Mouse (Mus musculus): ENCODE measurements around the gene Gnb5. TPM values are rescaled to one million over a fixed set of nuclear protein-coding genes. Genes with fewer than 3 reads are reported as not detected.

Gene Gnb5
- polyA plus RNA-seq (2015; fragmentation: Nextera tagmentation; extraction: Ambion mirVana) = 24.6 TPM in 2 replicates

DNA sequence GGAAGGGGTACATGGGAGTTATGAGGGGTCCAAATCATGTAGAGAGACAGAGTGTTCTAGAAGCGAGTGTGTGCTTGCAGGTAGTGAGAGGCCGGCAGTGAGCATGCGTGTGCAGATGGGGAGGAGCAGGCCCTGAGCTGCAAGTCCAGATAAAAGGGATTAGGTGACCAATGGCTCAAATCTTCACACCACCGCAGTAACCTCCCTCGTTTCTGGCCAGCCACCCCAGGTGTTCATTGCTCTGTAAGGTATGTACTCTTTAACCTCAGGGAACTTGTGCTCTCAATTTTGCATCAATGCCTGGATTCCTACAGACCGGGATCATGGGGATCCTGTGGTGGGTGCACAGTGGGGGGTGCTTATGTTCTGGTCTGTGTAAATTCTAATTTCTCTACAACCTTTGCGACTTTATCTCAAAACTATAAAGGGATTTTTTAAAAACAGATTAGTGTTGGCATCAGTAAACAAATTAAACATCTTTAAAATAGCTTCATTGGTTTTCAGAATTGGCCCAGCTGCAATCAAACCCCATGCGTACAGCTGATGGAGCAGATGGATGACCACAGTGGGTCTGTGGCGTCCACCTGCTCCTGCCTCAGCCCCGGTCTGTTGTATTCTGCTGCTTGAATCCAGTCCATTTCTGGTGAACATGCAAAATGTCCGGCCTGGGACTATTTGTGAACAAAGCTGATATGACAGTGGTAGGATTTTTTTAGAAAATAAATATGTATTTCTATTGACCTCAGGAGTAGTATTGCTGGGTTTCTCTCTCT, at the start of gene Gnb5:
Gnb5 (plus strand) TSS at position 163 of the 773 bp plus-strand sequence.
- WGBS = 72% methylated on average over 11 of the region's 11 CpGs
- H3K27ac ChIP-seq = no peak within 1 kb of the TSS
- no peaks in the 10 kb centered on the region for H3K36me3 ChIP-seq

GRCm38 (mm10) chr9:75258792-75259191, 47.3 kb upstream of the Gnb5 start:
- ATAC-seq (ENCODE audit: insufficient number of reproducible peaks, low FRiP score, low TSS enrichment, low read depth) = no peak
- no peaks in the 10 kb centered on the region for H3K27me3 ChIP-seq
- no peak overlapping the region for H3K4me3 ChIP-seq
- H3K36me3 ChIP-seq = no peaks in the 10 kb centered on the region
- peaks cover 11% of the 10 kb centered on the region for H3K4me1 ChIP-seq
- H3K27ac ChIP-seq = no peak overlapping the region
- no peaks in the 10 kb centered on the region for H3K9me3 ChIP-seq
- H3K4me2 ChIP-seq = no peak overlapping the region
- no peak overlapping the region for H3K9ac ChIP-seq
- 61% methylated on average over 4 of the region's 4 CpGs for WGBS

More for the DNA sequence above, at the start of gene Gnb5:
- Histone ChIP-seq H3K27me3 (0 out of 2 replicates have a peak, but pooled peaks cover 2% of the 10 kb centered on the region), H3K9ac (no peak within 1 kb of the TSS), H3K4me3 (no peak within 1 kb of the TSS), H3K4me2 (no peak within 1 kb of the TSS), H3K4me1 (no peaks in the 10 kb centered on the region), H3K9me3 (no peaks in the 10 kb centered on the region)
- no peak for ATAC-seq (ENCODE audit: insufficient number of reproducible peaks, low FRiP score, low TSS enrichment, low read depth)

DNA sequence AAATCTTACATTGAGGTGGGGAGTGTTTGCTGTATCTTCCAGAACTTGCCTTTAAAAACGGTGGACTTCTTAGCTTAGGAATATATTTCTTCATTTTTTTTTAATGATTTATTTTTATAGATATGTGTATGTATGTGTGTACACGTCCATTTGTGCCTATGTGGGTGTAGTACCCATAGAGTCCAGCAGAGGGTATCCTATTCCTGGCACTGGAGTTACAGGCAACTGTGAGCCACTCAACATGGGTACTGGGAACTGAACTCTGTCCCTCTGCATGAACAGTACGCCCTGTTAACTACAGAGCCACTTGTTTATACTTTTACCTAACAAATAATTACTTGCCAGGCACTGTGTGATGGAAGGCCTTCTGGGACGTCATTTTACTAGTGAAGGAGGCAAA, 46.4 kb upstream of the Gnb5 start:
- no peak for ATAC-seq (ENCODE audit: insufficient number of reproducible peaks, low FRiP score, low TSS enrichment, low read depth)
- WGBS = 84% methylated on average over 4 of the region's 4 CpGs
- Histone ChIP-seq H3K9me3 (no peaks in the 10 kb centered on the region), H3K36me3 (no peaks in the 10 kb centered on the region), H3K9ac (no peak overlapping the region), H3K27me3 (no peaks in the 10 kb centered on the region), H3K4me1 (peaks cover 7% of the 10 kb centered on the region), H3K4me2 (no peak overlapping the region), H3K27ac (no peak overlapping the region), H3K4me3 (no peak overlapping the region)

- no peak for ATAC-seq (ENCODE audit: insufficient number of reproducible peaks, low FRiP score, low TSS enrichment, low read depth)
- H3K9ac ChIP-seq = no peak overlapping the region
- H3K4me1 ChIP-seq = peaks cover 7% of the 10 kb centered on the region
- WGBS = 20% methylated on average over 8 of the region's 8 CpGs
- no peak overlapping the region for H3K27ac ChIP-seq
- H3K27me3 ChIP-seq = no peaks in the 10 kb centered on the region
- H3K4me3 ChIP-seq = no peak overlapping the region
- H3K4me2 ChIP-seq = no peak overlapping the region
- H3K9me3 ChIP-seq = no peaks in the 10 kb centered on the region
- H3K36me3 ChIP-seq = no peaks in the 10 kb centered on the region
Observed at GRCm38 (mm10) chr9:75261332-75261872, 44.7 kb upstream of the Gnb5 start.

DNA sequence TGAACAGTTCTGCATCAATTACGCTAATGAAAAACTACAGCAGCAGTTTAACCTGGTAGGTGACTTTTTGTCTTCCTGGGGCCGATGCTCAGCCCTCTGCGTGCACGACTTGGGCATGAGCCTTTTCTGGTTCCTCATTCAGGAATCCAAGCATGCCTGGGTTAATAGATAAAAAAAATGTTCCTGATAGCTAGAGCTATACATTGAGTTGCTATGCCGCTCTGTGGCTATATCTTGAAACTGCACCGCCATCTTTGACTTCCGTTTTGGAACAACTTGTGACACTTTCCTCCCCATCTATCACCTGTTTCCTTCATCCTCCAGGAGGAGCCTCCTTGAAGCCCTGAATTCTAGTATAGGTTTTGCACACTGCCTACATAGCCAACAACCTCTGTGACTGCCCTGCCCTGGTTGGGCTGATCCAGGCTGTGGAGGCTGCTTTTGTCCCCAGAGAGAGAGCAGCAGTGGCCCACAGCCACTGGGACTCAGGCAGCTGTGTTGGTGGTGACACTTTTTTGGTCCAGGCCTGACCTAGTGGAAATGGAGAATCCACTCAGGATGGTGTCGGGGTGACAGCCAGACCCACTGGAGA, 43.8 kb upstream of the Gnb5 start:
- Histone ChIP-seq H3K4me2 (no peak overlapping the region), H3K9ac (no peak overlapping the region), H3K27me3 (no peaks in the 10 kb centered on the region), H3K27ac (no peak overlapping the region), H3K36me3 (no peaks in the 10 kb centered on the region), H3K9me3 (no peaks in the 10 kb centered on the region), H3K4me1 (peaks cover 7% of the 10 kb centered on the region), H3K4me3 (no peak overlapping the region)
- 71% methylated on average over 8 of the region's 8 CpGs for WGBS
- ATAC-seq (ENCODE audit: insufficient number of reproducible peaks, low FRiP score, low TSS enrichment, low read depth) = no peak

DNA sequence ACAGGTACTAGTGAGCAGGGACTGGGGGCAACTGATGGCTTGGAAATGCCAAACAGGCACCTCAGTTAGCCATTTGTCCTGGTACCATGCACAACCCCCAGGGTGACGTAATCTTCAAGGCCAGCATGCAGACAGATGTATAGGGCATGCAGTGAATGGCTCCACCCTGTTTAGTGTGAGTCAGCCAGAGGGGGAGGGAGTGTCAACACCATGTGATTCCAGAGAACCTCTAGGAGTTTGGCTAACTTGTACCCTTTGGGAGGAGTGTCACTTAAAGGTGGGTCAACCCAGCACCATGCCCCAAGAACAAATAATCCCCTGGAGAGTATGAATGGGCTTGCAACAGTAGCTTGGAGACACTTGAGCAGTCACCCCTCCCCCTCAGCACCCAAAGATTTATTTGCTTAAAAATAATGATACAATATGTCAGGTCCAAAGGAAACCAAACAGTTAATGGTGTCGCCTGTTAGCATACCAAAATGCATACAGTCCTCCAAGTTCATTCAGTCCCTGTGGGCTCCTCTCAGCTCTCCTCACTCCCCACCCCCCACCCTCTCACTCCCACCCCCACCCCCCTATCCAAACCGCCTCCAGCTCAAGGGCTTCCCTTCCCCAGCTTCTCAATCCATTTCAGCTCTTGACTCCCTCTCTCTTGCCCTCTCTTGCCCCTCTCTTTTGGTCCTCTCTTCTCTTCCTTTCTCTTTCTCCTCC, 41.9 kb upstream of the Gnb5 start:
- Histone ChIP-seq H3K9me3 (no peaks in the 10 kb centered on the region), H3K27me3 (no peaks in the 10 kb centered on the region), H3K27ac (no peak overlapping the region), H3K36me3 (no peaks in the 10 kb centered on the region), H3K9ac (no peak overlapping the region), H3K4me1 (peaks cover 7% of the 10 kb centered on the region), H3K4me3 (no peak overlapping the region), H3K4me2 (no peak overlapping the region)
- WGBS = 54% methylated on average over 3 of the region's 3 CpGs
- no peak for ATAC-seq (ENCODE audit: insufficient number of reproducible peaks, low FRiP score, low TSS enrichment, low read depth)

DNA sequence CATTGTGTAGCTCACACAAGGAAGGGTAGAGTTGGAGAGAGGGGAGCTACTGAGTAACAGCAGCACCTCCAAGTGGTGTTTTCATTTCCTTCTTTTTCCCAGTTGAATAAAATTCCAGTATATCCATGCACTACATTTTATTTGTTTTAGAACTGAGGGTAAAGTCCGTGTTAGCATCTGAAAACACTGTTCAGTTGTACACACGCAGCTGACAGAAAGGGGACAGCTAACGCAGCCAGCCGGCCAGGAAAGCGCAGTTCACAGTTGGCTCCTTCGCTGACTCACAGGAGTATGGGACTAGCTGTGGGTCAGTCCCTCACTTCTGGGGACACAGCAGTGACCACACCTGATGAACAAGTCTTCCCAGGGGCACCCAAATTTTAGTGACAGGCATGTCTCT, 38.9 kb upstream of the Gnb5 start:
- WGBS = 80% methylated on average over 6 of the region's 6 CpGs
- Histone ChIP-seq H3K36me3 (no peaks in the 10 kb centered on the region), H3K4me1 (peaks cover 4% of the 10 kb centered on the region; the same call in 1 of the 2 replicates), H3K4me2 (no peak overlapping the region), H3K9me3 (no peaks in the 10 kb centered on the region), H3K27me3 (no peaks in the 10 kb centered on the region), H3K27ac (no peak overlapping the region), H3K9ac (no peak overlapping the region), H3K4me3 (no peak overlapping the region)
- no peak for ATAC-seq (ENCODE audit: insufficient number of reproducible peaks, low FRiP score, low TSS enrichment, low read depth)

- H3K9me3 ChIP-seq = no peaks in the 10 kb centered on the region
- no peak overlapping the region for H3K4me2 ChIP-seq
- H3K4me3 ChIP-seq = no peak overlapping the region
- ATAC-seq (ENCODE audit: insufficient number of reproducible peaks, low FRiP score, low TSS enrichment, low read depth) = no peak
- H3K27me3 ChIP-seq = no peaks in the 10 kb centered on the region
- 69% methylated on average over 6 of the region's 6 CpGs for WGBS
- peaks cover 2% of the 10 kb centered on the region; the same call in 1 of the 2 replicates for H3K4me1 ChIP-seq
- no peaks in the 10 kb centered on the region for H3K36me3 ChIP-seq
- no peak overlapping the region for H3K27ac ChIP-seq
- H3K9ac ChIP-seq = no peak overlapping the region
Observed at GRCm38 (mm10) chr9:75270382-75270781, 35.7 kb upstream of the Gnb5 start.

- 81% methylated on average over 8 of the region's 8 CpGs for WGBS
- peaks cover 2% of the 10 kb centered on the region; the same call in 1 of the 2 replicates for H3K4me1 ChIP-seq
- H3K4me3 ChIP-seq = no peak overlapping the region
- no peak overlapping the region for H3K9ac ChIP-seq
- ATAC-seq (ENCODE audit: insufficient number of reproducible peaks, low FRiP score, low TSS enrichment, low read depth) = no peak
- no peaks in the 10 kb centered on the region for H3K9me3 ChIP-seq
- H3K36me3 ChIP-seq = no peaks in the 10 kb centered on the region
- no peak overlapping the region for H3K27ac ChIP-seq
- no peaks in the 10 kb centered on the region for H3K27me3 ChIP-seq
- H3K4me2 ChIP-seq = no peak overlapping the region
Observed at GRCm38 (mm10) chr9:75271539-75271938, 34.5 kb upstream of the Gnb5 start.

DNA sequence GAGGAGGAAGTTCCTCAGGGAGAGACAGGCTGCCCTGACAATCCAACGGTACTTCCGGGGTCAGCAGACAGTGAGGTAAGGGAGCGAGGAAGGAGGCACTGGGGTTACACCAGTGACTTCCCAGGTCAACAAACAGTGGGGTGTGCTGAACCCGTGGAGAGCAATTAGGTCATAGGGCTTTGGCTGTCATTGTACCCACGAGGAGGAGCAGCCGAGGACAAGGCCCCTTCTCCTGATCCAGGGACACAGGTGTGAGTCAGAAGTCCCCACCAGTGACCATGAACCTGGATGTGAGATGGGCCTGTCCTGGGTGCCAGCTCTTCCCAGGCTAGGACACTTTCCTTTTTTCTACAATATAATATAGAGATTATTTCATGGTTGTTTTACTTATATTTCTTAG, 32.4 kb upstream of the Gnb5 start:
- Histone ChIP-seq H3K27ac (no peak overlapping the region), H3K4me2 (no peak overlapping the region), H3K4me1 (peaks cover 2% of the 10 kb centered on the region; the same call in 1 of the 2 replicates), H3K36me3 (no peaks in the 10 kb centered on the region), H3K9me3 (no peaks in the 10 kb centered on the region), H3K4me3 (no peak overlapping the region), H3K9ac (no peak overlapping the region), H3K27me3 (no peaks in the 10 kb centered on the region)
- ATAC-seq (ENCODE audit: insufficient number of reproducible peaks, low FRiP score, low TSS enrichment, low read depth) = no peak
- 82% methylated on average over 6 of the region's 6 CpGs for WGBS

DNA sequence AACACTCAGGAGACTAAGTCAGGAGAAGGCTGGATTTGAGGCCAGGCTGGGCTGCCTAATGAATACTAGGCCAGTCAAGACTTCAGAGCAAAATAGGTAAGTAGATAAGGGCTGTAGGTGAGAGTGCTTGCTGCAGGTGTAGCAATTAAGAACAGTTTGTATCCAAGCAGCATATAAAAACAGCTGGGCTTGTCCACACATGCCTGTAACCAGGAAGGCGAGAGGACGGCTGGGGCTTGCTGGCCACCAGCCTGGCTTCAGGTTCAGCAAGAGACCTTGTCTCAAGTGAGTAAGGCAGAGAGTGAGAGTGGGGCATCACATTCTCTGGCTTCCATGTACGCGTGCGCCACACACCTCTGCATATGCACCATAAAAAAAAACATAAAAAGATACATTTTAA, 31.6 kb upstream of the Gnb5 start:
- Histone ChIP-seq H3K27me3 (no peaks in the 10 kb centered on the region), H3K9me3 (no peaks in the 10 kb centered on the region), H3K4me3 (no peak overlapping the region), H3K4me2 (no peak overlapping the region), H3K36me3 (no peaks in the 10 kb centered on the region), H3K4me1 (peaks cover 2% of the 10 kb centered on the region; the same call in 1 of the 2 replicates), H3K9ac (no peak overlapping the region), H3K27ac (no peak overlapping the region)
- ATAC-seq (ENCODE audit: insufficient number of reproducible peaks, low FRiP score, low TSS enrichment, low read depth) = no peak
- WGBS = 77% methylated on average over 5 of the region's 5 CpGs

- no peak overlapping the region for H3K4me3 ChIP-seq
- H3K27ac ChIP-seq = no peak overlapping the region
- peaks cover 2% of the 10 kb centered on the region; the same call in 1 of the 2 replicates for H3K4me1 ChIP-seq
- no peak overlapping the region for H3K4me2 ChIP-seq
- H3K9me3 ChIP-seq = no peaks in the 10 kb centered on the region
- H3K9ac ChIP-seq = no peak overlapping the region
- H3K27me3 ChIP-seq = no peaks in the 10 kb centered on the region
- no peak for ATAC-seq (ENCODE audit: insufficient number of reproducible peaks, low FRiP score, low TSS enrichment, low read depth)
- 90% methylated on average over 9 of the region's 9 CpGs for WGBS
- H3K36me3 ChIP-seq = no peaks in the 10 kb centered on the region
Observed at GRCm38 (mm10) chr9:75275051-75275450, 31.0 kb upstream of the Gnb5 start.

Measured in limb, embryonic 15.5 days (tissue).